Mouse (Mus musculus): ENCODE measurements around the gene Nckap1.

Gene Nckap1

GRCm38 (mm10) chr2:80581043-80581711, at the start of gene Nckap1:
Gene Nckap1, minus strand, starts transcription at chr2:80581380.
- DNase-seq, result peak; percentile 89

- no peak for DNase-seq
Observed at GRCm38 (mm10) chr2:80624523-80624922, 43.3 kb upstream of the Nckap1 start.

- DNase-seq, result no peak
Observed at GRCm38 (mm10) chr2:80621921-80622320, 40.7 kb upstream of the Nckap1 start.

- no peak for DNase-seq
Observed at GRCm38 (mm10) chr2:80618991-80619390, 37.8 kb upstream of the Nckap1 start.

GRCm38 (mm10) chr2:80616854-80617737, 35.9 kb upstream of the Nckap1 start, which contains the start of the genes Dusp19 and Nup35:
Gene Dusp19, plus strand, starts transcription at chr2:80617045.
Gene Nup35, plus strand, starts transcription at chr2:80617236.
- peak; percentile 93 for DNase-seq

- no peak for DNase-seq
Observed at GRCm38 (mm10) chr2:80612796-80613195, 31.6 kb upstream of the Nckap1 start.

GRCm38 (mm10) chr2:80612286-80612685, 31.1 kb upstream of the Nckap1 start:
- DNase-seq, result no peak

- DNase-seq, result peak; percentile 24
Observed at GRCm38 (mm10) chr2:80603771-80604426, 22.7 kb upstream of the Nckap1 start.

- no peak for DNase-seq
Observed at GRCm38 (mm10) chr2:80602756-80603155, 21.6 kb upstream of the Nckap1 start.

GRCm38 (mm10) chr2:80600611-80601010, 19.4 kb upstream of the Nckap1 start:
- DNase-seq, result no peak

GRCm38 (mm10) chr2:80599850-80600249, 18.7 kb upstream of the Nckap1 start:
- DNase-seq, result no peak

GRCm38 (mm10) chr2:80596960-80597359, 15.8 kb upstream of the Nckap1 start:
- peak; percentile 24 for DNase-seq

- peak; percentile 28 for DNase-seq
Observed at GRCm38 (mm10) chr2:80594215-80594918, 13.2 kb upstream of the Nckap1 start.

GRCm38 (mm10) chr2:80582356-80582755, 1.2 kb upstream of the Nckap1 start:
- DNase-seq, result no peak

GRCm38 (mm10) chr2:80580311-80580961, 744 bp downstream of the Nckap1 start:
- DNase-seq, result peak; percentile 59

- DNase-seq, result no peak
Observed at GRCm38 (mm10) chr2:80579253-80579891, 1.8 kb downstream of the Nckap1 start.

- no peak for DNase-seq
Observed at GRCm38 (mm10) chr2:80577286-80577685, 3.9 kb downstream of the Nckap1 start.

GRCm38 (mm10) chr2:80570656-80571055, 10.5 kb downstream of the Nckap1 start:
- DNase-seq, result no peak

- no peak for DNase-seq
Observed at GRCm38 (mm10) chr2:80567411-80567810, 13.8 kb downstream of the Nckap1 start.

GRCm38 (mm10) chr2:80562253-80562652, 18.9 kb downstream of the Nckap1 start:
- DNase-seq, result no peak

- DNase-seq, result no peak
Observed at GRCm38 (mm10) chr2:80561478-80561877, 19.7 kb downstream of the Nckap1 start.

- DNase-seq, result no peak
Observed at GRCm38 (mm10) chr2:80560773-80561172, 20.4 kb downstream of the Nckap1 start.

Measured in right cerebral cortex, postnatal 25 days (tissue).